Mouse (Mus musculus) forebrain, embryonic 11.5 days (tissue): ENCODE measurements around the gene Jmjd4. TPM values are rescaled to one million over a fixed set of nuclear protein-coding genes. Genes with fewer than 3 reads are reported as not detected.
A peak's percentile ranks its signal among the peaks of the same experiment; 100 is the strongest.

Source experiments
- ATAC-seq: fragments of 200-750 bp; cut with Nextera tagmentation; replicated peaks from 2 replicates; pipeline ENCODE4 v1.8.0; 2017; ENCODE audit warnings: moderate TSS enrichment; ENCODE audit not compliant: low FRiP score
- DNase-seq: peaks from one replicate; pipeline ENCODE4 v3.0.0-alpha.2; 2017; ENCODE audit warnings: low spot score
- H3K27ac ChIP-seq: fragments of 300-500 bp; sonication (generic); 2 replicates; pipeline ENCODE4 v1.5.1; 2014; ENCODE audit warnings: low read depth, low read length
- H3K27me3 ChIP-seq: fragments of 300-500 bp; sonication (generic); 2 replicates; pipeline ENCODE4 v1.6.1; 2014; ENCODE audit warnings: mild to moderate bottlenecking, low read length, mixed read lengths; ENCODE audit not compliant: control insufficient read depth, insufficient read depth
- H3K36me3 ChIP-seq: fragments of 300-500 bp; sonication (generic); 2 replicates; pipeline ENCODE4 v1.6.1; 2014; ENCODE audit warnings: mild to moderate bottlenecking, low read length, moderate library complexity, mixed read lengths; ENCODE audit not compliant: control insufficient read depth, insufficient read depth
- H3K4me1 ChIP-seq: fragments of 300-500 bp; sonication (generic); replicated peaks from 2 replicates; pipeline ENCODE4 v1.6.1; 2014; ENCODE audit warnings: low read length, mixed read lengths; ENCODE audit not compliant: control insufficient read depth, insufficient read depth
- H3K4me2 ChIP-seq: fragments of 300-500 bp; sonication (generic); 2 replicates; pipeline ENCODE4 v1.6.1; 2014; ENCODE audit warnings: low read depth, mild to moderate bottlenecking, low read length, moderate library complexity, mixed read lengths; ENCODE audit not compliant: severe bottlenecking
- H3K4me3 ChIP-seq: fragments of 300-500 bp; sonication (generic); 2 replicates; pipeline ENCODE4 v1.5.1; 2014; ENCODE audit warnings: low read depth, low read length
- H3K9ac ChIP-seq: fragments of 300-500 bp; sonication (generic); 2 replicates; pipeline ENCODE4 v1.6.1; 2014; ENCODE audit warnings: low read length
- H3K9me3 ChIP-seq: fragments of 300-500 bp; sonication (generic); 2 replicates; pipeline ENCODE4 v1.6.1; 2016; ENCODE audit warnings: low read length, mixed read lengths; ENCODE audit not compliant: control insufficient read depth
- WGBS: fragments of 180-500 bp; shearing (Covaris S2); extraction: QIAGEN DNeasy Blood & Tissue Kit; methylation state at CpG from one replicate; pipeline ENCODE4 v1.1.7; 2014; 5-methylcytosine and 5-hydroxymethylcytosine counted together
- polyA plus RNA-seq: library from polyadenylated mRNA; unstranded; fragments of >200 nt; fragmentation: Nextera tagmentation; extraction: Ambion mirVana; gene quantifications from 2 replicates; pipeline ENCODE4 v1.2.1, GENCODE M21; 2014

Gene Jmjd4
- polyA plus RNA-seq, 1 experiment from 2014 or later = 20.5 TPM

- H3K4me1 ChIP-seq = no peaks in the 10 kb centered on the region
Observed at GRCm38 (mm10) chr11:59477240-59477639, 27.4 kb downstream of the Jmjd4 start.

GRCm38 (mm10) chr11:59483212-59483611 lies 33.4 kb downstream of the Jmjd4 start:
- Histone ChIP-seq H3K4me3 (no peak overlapping the region), H3K4me1 (no peaks in the 10 kb centered on the region), H3K9ac (no peak overlapping the region), H3K27me3 (no peaks in the 10 kb centered on the region), H3K27ac (no peak overlapping the region), H3K9me3 (no peaks in the 10 kb centered on the region), H3K36me3 (peaks cover 19% of the 10 kb centered on the region), H3K4me2 (no peak overlapping the region)
- ATAC-seq (no peak), DNase-seq (peak; percentile 61)
- 11% methylated on average over 2 of the region's 2 CpGs for WGBS

More at GRCm38 (mm10) chr11:59477240-59477639, 27.4 kb downstream of the Jmjd4 start:
- Histone ChIP-seq H3K36me3 (no peaks in the 10 kb centered on the region), H3K9ac (no peak overlapping the region), H3K9me3 (no peaks in the 10 kb centered on the region), H3K27ac (no peak overlapping the region), H3K4me2 (no peak overlapping the region), H3K27me3 (no peaks in the 10 kb centered on the region), H3K4me3 (no peak overlapping the region)
- no peak for DNase-seq
- no peak for ATAC-seq
- 71% methylated on average over 6 of the region's 6 CpGs for WGBS

- WGBS = 68% methylated on average over 2 of the region's 2 CpGs
- Histone ChIP-seq H3K36me3 (peaks cover 19% of the 10 kb centered on the region), H3K27ac (no peak overlapping the region), H3K9ac (no peak overlapping the region), H3K4me2 (no peak overlapping the region), H3K9me3 (no peaks in the 10 kb centered on the region), H3K4me1 (no peaks in the 10 kb centered on the region), H3K4me3 (no peak overlapping the region), H3K27me3 (no peaks in the 10 kb centered on the region)
- ATAC-seq (no peak), DNase-seq (no peak)
Observed at GRCm38 (mm10) chr11:59485641-59486040, 35.8 kb downstream of the Jmjd4 start.

GRCm38 (mm10) chr11:59486222-59486621 lies 36.4 kb downstream of the Jmjd4 start:
- H3K36me3 ChIP-seq = peaks cover 19% of the 10 kb centered on the region
- H3K27me3 ChIP-seq = no peaks in the 10 kb centered on the region
- no peak overlapping the region for H3K9ac ChIP-seq
- H3K4me1 ChIP-seq = no peaks in the 10 kb centered on the region
- H3K4me3 ChIP-seq = no peak overlapping the region
- WGBS = 88% methylated on average over 8 of the region's 8 CpGs
- DNase-seq (no peak), ATAC-seq (no peak)
- H3K4me2 ChIP-seq = no peak overlapping the region
- no peak overlapping the region for H3K27ac ChIP-seq
- H3K9me3 ChIP-seq = no peaks in the 10 kb centered on the region

GRCm38 (mm10) chr11:59496672-59497310 lies 46.9 kb downstream of the Jmjd4 start:
- Histone ChIP-seq H3K27me3 (no peaks in the 10 kb centered on the region), H3K27ac (no peak overlapping the region), H3K4me2 (no peak overlapping the region), H3K4me3 (no peak overlapping the region), H3K4me1 (no peaks in the 10 kb centered on the region), H3K9me3 (no peaks in the 10 kb centered on the region), H3K36me3 (peaks cover 42% of the 10 kb centered on the region), H3K9ac (no peak overlapping the region)
- DNase-seq = no peak
- WGBS = 87% methylated on average over 6 of the region's 6 CpGs
- no peak for ATAC-seq

GRCm38 (mm10) chr11:59497747-59498146 lies 47.9 kb downstream of the Jmjd4 start:
- Histone ChIP-seq H3K9me3 (no peaks in the 10 kb centered on the region), H3K9ac (no peak overlapping the region), H3K4me2 (no peak overlapping the region), H3K4me1 (no peaks in the 10 kb centered on the region), H3K4me3 (no peak overlapping the region), H3K27me3 (no peaks in the 10 kb centered on the region), H3K36me3 (peaks cover 41% of the 10 kb centered on the region), H3K27ac (no peak overlapping the region)
- 89% methylated on average over 7 of the region's 7 CpGs for WGBS
- DNase-seq (no peak), ATAC-seq (no peak)

- Histone ChIP-seq H3K4me2 (no peak overlapping the region), H3K27me3 (no peaks in the 10 kb centered on the region), H3K9ac (no peak overlapping the region), H3K27ac (no peak overlapping the region), H3K9me3 (no peaks in the 10 kb centered on the region), H3K4me1 (peaks cover 4% of the 10 kb centered on the region; the same call in 1 of the 2 replicates), H3K4me3 (no peak overlapping the region), H3K36me3 (peaks cover 33% of the 10 kb centered on the region)
- no peak for DNase-seq
- no peak for ATAC-seq
- 93% methylated on average over 5 of the region's 5 CpGs for WGBS
Observed at GRCm38 (mm10) chr11:59501978-59502700, 52.3 kb downstream of the Jmjd4 start.

GRCm38 (mm10) chr11:59505351-59505838 lies 55.5 kb downstream of the Jmjd4 start:
- WGBS = under 1% methylated on average over 21 of the region's 21 CpGs
- H3K27ac ChIP-seq = peak overlapping the region; percentile 92
- peaks cover 10% of the 10 kb centered on the region; the same call in 1 of the 2 replicates for H3K4me1 ChIP-seq
- peak overlapping the region; percentile 96 for H3K9ac ChIP-seq
- no peaks in the 10 kb centered on the region for H3K9me3 ChIP-seq
- H3K27me3 ChIP-seq = no peaks in the 10 kb centered on the region
- ATAC-seq = peak; percentile 64
- peak overlapping the region; percentile 89 for H3K4me3 ChIP-seq
- peaks cover 14% of the 10 kb centered on the region for H3K36me3 ChIP-seq
- peak; percentile 84 for DNase-seq
- peak overlapping the region; percentile 93 for H3K4me2 ChIP-seq
